Mouse (Mus musculus): ENCODE results near the gene Hist1h4f.

Gene Hist1h4f

DNA sequence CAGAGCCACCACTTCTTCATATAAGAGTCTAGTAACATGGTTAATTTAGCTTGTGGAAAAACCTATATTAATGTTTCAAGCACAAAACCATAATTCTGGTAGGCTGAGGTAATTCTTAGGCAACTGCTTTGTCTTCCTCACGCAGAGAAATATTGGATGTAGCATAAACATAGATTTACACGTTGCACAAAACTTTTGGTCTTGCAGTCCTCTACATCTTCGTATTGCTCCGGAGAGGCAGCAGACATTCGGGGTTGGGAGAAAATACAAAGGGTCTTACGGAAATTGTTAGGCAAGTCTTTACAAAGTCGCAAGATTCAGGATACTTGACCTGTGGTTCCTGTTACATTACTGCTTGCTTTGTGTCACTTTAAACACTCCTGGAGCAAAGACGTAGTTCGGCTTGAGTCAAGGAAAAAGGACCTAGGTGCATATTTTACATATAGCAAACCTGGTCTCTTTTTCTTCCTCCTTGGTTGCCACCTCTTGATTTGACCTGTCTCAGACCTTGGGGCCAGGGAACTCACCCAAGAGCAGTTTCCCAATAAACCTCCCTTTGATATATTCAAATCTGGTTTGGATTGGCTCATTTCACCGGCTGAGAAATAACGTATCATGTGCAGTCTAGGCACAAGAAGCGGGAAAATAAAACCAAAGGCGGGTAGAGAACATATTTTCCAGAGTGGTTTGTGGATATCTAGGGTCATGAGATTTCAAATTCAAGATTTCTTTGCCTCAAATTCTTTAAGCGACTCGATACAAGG, 16.9 kb downstream of the Hist1h4f start:
- peak; percentile 29 for DNase-seq (ENCODE audit: inconsistent ontology term)

DNA sequence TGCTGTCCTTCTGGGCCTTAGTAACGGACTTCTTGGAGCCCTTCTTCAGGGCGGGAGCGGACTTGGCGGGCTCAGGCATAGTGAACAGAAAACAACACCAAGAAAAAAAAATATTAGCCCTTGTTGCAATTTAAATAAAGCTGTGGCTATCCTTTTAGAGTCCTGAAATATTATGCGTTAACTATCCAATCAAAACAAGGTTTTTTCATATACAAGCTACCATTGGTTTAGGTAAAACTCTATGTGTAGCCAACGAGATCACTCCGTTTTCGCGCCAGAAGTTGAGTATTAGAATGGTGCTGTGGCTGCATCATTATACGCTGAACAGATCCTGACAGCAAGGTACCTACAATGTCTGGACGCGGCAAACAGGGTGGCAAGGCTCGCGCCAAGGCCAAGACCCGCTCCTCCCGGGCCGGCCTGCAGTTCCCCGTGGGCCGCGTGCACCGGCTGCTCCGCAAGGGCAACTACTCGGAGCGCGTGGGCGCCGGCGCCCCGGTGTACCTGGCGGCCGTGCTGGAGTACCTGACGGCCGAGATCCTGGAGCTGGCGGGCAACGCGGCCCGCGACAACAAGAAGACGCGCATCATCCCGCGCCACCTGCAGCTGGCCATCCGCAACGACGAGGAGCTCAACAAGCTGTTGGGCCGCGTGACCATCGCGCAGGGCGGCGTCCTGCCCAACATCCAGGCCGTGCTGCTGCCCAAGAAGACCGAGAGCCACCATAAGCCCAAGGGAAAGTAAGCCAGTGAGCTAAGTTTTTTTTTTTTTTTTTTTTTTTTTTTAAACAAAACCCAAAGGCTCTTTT, 17.7 kb downstream of the Hist1h4f start, which contains the start of gene Hist1h2af:
Hist1h2af (plus strand) TSS at position 347 of the 808 bp plus-strand sequence.
- DNase-seq (ENCODE audit: inconsistent ontology term): peak; percentile 84

DNA sequence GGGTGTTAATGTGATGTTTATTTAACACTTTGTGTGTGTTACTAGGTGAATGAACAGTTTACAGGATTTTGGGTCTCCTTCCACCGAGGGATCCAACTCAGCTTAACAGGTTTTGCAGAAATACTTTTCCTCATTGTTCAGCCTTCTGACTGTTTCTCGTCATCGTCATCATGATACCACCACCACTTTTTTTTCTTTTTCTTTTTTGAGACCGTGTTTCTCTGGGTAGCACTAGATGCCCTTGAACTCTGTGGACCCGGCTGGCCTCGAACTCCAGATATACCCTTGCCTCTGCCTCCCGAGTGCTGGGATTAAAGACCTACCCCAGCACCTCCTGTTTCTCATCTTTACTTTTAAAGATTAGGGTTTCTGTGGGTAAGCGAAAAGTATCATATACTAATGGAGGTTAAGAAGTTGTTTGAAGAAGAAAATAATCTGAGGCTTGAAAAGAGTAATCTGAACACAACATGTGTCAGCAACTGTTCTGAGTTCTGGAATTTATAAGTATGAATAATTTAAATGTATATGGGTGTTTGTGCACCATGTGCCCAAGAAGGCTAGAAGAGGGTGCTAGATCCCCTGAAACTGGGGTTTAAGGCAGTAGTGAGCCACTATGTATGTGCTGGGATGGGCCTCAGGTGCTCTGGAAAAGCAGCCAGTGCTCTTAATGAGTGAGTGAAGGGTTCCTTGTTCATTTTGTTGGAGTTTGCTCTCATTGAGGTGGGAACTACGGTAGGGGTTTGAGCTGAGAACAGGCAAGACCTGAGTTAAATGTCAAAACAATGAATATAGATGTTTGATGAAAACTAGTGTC, 19.0 kb downstream of the Hist1h4f start:
- DNase-seq (ENCODE audit: inconsistent ontology term): no peak

DNA sequence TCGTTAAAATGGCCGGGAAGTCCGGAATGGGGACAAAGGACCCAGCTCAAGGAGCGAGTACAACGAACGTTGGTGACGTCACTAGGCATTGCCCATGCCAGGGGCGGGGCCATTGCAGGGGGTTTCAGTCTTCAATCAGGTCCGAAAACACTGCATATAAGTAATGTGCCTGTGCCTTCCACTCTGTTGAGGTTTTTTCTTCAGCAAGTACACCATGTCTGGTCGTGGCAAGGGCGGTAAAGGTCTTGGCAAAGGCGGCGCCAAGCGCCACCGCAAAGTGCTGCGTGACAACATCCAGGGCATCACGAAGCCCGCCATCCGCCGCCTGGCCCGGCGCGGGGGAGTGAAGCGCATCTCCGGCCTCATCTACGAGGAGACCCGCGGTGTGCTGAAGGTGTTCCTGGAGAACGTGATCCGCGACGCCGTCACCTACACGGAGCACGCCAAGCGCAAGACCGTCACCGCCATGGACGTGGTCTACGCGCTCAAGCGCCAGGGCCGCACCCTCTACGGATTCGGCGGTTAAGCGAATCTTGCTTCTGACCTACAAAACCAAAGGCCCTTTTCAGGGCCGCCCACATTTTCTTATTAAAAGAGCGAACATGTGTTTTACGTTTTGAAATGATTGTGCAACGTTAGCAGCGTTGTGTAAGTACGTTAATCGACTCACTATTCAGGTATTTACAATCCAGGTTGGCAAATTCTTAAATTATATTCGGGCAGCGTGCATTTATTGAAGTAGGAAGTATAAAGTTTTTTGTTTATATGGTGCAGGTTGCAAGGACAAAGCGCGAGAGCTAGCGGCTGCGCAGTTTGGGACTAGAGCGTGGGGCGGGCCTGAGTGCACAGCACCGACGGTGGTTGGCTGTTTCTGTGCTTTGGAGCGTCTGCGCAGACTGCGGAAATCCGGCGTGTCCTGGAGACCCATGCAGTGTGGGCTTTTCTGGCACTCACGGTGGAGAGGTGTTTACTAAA, 20.3 kb downstream of the Hist1h4f start, which contains the start of gene Hist1h4h:
Hist1h4h (plus strand) TSS at position 150 of the 975 bp plus-strand sequence.
- peak; percentile 97 for DNase-seq (ENCODE audit: inconsistent ontology term)

DNA sequence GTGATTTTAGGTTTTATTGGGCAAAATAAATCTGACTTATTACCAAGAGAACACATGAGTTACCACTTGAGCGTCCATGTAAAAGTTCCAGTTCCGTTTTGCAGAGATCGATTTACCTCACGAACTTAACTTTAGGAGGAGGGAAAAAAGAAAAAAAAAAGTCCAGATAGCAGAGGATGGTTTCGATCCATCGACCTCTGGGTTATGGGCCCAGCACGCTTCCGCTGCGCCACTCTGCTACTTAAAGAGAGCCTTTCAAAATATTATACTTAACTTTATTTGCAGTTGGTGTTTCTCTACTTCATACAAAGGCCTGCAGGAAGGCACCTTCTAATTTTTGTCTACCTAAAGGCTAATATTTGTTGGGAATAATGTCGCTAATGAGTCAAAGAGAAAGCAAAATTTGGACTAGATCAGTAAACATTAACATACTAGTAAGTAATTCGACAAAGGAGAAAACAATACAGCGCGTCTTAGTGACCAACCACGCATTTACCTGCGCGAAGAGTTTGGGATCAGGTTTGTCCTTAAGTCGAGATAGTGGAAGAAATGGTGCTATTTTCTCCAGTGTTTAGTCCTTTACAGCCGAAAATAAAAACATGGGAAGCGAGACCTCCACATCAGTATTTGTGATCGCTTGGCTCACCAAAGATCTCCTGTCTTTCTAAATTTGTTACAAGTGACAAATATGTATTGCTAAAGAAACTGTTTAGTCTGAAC, 21.1 kb downstream of the Hist1h4f start:
- peak; percentile 82 for DNase-seq (ENCODE audit: inconsistent ontology term)

DNA sequence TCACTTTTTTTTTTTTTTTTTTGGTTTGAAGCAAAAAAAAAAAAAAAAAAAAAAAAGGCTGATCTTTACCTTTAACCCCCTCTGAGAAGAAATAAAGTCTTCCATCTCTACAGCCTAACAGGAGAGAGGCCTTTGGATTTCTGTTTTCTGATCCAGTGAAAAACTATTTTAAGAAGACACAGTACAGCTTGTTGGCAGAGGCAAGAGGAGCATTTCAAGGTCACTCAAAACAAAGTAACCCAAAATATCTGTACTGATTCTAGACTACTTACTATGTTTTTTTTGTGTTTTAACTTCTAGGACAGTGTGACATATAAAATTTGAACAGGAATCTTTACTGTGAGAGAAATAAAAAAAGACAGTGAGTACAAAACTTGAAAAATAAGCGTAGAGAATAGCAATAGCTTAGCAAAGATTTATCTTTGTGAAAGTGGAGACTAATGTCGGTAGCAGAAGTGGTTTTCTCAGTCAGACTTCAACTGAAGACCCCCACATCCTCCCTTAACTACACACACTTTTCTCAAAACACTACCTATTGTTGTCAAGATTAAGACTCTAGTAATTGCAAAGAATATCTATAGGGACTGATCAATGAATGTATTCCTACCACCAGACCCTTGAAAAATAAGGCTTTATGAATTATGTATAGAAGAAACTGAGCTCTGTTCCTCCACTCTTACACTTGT, 21.8 kb downstream of the Hist1h4f start:
- DNase-seq (ENCODE audit: inconsistent ontology term): no peak

DNA sequence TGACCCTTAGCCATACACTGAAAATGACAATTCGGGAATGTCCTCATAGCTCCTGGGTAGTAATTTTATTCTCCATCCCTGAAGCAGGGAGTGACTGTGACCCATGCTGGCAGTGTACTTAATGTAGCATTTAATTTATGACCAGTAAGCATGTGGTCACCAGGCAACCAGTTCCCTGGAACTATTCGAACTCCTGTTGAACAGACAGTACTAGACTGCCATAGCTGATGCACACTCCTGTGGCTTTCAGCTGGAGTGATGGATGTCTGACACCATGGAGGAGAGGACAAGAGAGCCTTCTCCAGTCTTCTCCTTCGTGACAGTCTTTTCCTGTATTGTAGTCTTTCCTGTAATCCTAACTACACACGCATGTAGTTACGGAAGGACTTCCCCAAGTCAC, 22.4 kb downstream of the Hist1h4f start:
- no peak for DNase-seq (ENCODE audit: inconsistent ontology term)

DNA sequence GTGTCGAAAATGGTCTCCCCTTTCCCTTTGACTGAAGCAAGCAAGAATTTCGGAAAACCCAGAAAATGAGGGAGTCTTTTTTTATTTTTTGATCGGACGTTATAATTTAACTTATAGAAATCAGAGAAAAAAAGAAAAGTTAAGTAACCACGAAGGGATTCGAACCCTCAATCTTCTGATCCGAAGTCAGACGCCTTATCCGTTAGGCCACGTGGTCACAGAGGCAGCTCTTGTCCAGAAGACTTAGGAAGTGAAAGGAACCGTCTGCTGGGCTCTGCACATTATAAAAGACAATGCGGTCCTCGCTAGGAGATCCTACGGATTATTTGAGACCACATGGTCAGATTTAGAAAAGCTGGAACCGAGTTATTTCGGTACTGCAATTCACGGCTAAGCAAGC, 25.1 kb downstream of the Hist1h4f start:
- peak; percentile 80 for DNase-seq (ENCODE audit: inconsistent ontology term)

DNA sequence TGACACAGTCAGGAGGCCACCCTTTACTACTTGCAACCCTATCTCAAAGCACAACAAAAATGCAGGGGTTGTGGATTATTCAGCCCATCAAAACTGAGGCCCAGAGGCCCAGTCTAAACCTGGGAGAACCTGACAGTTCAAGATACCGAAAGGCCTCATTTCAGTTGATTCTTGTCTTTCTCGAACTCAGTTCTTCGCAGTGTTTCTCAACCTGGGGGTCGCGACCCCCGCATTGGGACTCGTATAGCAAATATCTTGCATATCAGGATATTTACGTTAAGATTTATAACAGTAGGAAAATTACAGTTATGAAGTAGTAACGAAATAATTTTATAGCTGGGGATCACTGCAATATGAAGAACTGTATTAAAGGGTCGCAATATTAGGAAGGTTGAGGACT, 25.5 kb downstream of the Hist1h4f start:
- DNase-seq (ENCODE audit: inconsistent ontology term): no peak

DNA sequence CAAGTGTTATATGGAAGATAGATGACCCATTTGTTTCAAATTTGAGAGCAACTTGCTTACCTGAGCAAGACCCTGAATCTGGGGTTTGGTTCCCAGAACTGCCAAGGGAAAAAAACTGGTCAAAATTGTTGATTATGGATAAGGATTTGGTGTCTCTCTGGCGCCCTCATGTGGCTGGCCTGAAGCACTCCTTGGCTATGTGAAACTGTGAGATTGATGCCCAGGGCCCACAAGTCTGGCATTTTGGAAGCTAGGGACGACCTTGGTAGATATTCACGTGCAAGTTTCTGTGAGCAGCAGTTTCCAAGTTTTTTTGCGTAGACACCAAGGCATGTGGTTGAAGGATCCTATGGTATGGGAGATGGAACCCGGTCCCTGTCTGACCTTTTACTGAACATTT, 26.8 kb downstream of the Hist1h4f start:
- DNase-seq (ENCODE audit: inconsistent ontology term): peak; percentile 62

DNA sequence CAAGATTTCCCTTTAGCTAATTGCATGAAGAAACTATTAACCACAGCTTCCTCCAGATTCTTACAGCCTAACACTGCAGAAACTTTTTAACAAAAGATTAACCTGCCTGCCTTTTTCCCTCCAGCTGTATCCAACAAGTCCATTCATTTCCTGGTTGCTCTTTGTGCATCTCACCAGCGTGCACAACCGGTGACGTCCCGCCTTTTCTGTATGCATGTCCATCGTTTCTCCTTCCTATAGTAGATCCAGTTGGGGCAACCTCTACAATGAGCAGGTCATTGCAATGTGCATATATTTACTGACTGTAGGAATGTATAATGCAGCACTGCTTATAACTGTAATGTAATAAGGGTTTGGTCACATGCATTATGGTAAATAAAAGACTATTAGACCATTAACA, 27.5 kb downstream of the Hist1h4f start:
- DNase-seq (ENCODE audit: inconsistent ontology term): no peak

DNA sequence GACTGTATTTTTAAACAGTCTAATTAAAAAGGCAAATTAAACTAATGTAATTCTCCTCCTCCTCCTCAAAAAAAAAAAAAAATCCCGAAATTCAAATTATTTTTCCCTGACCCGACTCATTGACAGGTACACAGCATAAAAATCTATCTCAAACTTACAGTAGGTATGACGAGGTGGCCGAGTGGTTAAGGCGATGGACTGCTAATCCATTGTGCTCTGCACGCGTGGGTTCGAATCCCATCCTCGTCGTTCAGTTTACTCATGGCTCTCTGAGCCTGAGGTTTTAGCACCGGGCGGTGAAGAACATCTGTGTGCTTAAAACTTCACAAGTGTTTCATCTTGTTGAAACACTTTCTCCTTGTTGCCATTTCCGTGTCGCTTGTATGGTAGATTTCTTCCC, 29.7 kb downstream of the Hist1h4f start:
- DNase-seq (ENCODE audit: inconsistent ontology term): peak; percentile 55

DNA sequence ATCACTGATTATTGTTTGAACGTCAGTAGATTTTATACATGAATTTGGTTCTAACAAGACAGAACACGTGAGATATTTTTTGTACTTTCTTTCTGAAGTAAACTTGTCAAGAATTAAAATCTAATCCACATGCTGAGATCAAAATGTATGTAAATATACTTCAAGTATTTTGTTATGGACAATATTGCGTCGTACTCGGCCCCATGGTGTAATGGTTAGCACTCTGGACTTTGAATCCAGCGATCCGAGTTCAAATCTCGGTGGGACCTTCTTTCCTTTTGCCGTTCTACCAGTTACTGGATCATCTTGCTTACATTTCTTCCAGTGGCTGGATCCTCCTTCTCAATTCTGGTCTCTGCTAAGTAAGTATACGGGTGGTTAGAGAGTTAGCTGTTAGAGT, 32.0 kb downstream of the Hist1h4f start:
- peak; percentile 80 for DNase-seq (ENCODE audit: inconsistent ontology term)

DNA sequence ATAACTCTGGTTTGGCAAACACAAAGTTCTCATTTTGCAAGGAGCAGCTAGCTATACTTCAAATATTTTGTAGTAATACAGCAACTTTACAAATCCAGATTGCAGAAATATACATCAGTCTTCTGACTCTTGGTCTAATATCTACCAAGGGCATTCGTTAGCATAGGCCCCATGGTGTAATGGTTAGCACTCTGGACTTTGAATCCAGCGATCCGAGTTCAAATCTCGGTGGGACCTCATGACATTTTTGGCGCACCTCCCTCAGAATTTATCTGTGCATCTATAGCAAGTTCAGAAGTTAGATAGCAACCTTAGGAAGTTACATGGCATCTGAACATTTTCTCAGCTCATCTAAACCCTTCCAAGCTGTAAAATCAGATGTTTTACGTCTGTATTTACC, 32.6 kb downstream of the Hist1h4f start:
- peak; percentile 72 for DNase-seq (ENCODE audit: inconsistent ontology term)

DNA sequence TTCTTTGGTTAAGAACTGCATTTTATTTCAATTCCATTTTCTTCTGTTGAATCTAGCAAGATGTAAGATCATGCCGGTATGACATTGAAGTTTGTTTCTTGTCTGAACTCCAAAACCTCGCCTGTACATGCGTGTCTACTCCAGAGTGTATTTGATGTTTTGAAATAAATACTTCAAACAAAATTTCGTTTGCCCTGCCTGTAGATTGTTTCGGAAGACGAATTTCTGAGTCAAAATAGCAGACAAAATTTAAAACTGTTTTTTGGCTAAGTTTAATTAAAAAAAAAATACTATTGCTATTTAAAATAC, 33.2 kb downstream of the Hist1h4f start:
- DNase-seq (ENCODE audit: inconsistent ontology term): no peak

DNA sequence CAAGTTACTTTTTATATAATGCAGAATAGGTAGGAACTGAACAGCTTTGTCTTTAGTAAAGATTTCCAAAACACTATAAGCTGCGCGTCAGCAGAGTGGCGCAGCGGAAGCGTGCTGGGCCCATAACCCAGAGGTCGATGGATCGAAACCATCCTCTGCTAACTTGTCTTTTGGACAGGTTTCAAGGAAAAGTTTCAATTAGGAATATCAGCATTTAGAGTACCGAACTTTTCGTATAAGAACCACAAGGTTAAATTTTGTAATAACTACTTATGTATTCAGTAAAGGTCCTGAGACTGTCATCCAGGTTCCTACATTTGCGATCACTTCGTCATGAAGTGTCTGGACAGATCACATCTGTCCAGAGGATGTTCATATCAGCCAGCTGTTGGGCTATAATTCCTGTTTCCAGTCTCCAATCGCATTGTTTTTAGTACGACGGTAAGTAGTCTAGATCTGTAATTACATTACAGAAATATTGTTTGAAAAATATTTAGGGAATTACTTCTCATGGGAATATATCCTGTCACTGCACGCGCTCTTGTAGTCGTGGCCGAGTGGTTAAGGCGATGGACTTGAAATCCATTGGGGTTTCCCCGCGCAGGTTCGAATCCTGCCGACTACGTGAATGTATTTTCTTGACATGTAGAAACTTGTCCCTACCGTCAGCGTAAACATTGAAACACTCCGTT, 33.7 kb downstream of the Hist1h4f start:
- DNase-seq (ENCODE audit: inconsistent ontology term): peak; percentile 90

DNA sequence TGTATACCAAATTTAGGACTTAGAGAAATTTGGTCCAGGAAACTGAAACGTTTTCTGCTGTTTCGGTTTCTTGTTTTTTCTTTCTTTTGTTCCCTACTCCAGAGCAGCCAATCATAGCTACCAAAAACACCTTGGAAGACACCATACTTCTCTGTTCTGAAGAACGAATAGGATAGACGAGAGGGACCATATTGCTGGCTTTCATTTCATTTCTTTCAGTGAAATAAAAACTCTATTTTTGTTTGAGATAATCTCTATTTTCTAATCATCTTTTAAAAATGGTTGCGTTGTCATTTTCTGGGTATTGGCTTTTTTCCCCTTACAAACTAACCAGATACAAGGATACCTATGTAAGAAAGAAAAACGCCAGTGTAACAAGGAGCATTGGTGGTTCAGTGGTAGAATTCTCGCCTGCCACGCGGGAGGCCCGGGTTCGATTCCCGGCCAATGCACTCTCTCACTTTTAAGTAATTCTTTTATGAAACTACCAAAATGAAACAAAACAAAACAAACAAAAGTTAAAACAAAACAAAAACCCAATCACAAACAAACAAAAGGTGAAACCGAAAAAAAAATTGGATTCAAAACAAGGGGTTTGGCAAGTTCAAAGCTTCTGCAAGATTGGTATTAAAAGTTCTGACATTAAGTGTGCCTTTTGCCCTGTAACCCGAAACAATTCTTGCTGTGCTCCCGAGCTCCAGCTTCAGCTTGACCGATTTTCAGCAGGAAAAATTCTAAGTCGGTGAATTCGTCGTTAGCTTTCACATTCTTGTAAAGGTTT, 34.4 kb downstream of the Hist1h4f start:
- peak; percentile 87 for DNase-seq (ENCODE audit: inconsistent ontology term)

Data from Muller cell, postnatal 12 days (primary cell).